Mouse (Mus musculus) lung, postnatal 0 days (tissue): ENCODE data around the gene Slco1b2.
"Not testable (repeated sequence)": the region's sequence is repeated elsewhere in the genome, so short reads cannot be mapped to it uniquely, and the experiment has no call there.

Experiments used
- CTCF ChIP-seq: IDR thresholded peaks from 2 replicates; pipeline ENCODE4 v1.5.1; 2016; ENCODE audit warnings: antibody characterized with exemption, mild to moderate bottlenecking
- EP300 ChIP-seq: IDR thresholded peaks from 2 replicates; pipeline ENCODE4 v1.6.1; 2016; ENCODE audit warnings: antibody characterized with exemption, mild to moderate bottlenecking, control low read depth

- not testable (repeated sequence) for TF ChIP-seq CTCF, EP300
Observed at GRCm38 (mm10) chr6:141590598-141591200, 38.6 kb upstream of the Slco1b2 start.
